Mouse (Mus musculus): ENCODE data around the gene Ugt1a9. TPM values are rescaled to one million over a fixed set of nuclear protein-coding genes. Genes with fewer than 3 reads are reported as not detected.

Ugt1a9 gene
- polyA plus RNA-seq, 1 experiment from 2014 or later = 0.32 TPM

DNA sequence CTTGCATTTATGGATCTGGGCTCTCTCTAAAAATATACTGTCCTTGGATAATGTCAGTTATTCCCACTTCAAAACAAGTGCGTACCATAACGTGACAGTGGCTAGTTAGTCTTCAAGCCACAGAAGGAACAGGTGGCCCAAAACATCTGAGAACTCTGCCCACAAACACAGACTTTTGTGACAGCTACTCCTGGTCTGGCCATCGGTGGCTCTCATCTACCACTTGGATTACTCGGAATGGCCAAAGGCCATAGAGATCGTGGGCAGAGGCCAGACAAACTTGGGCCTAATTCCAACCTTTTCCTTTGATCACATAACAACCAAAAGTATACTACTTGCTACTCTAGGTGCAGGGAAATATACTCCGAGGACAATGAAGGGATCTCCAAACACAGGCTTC is 197.5 kb downstream of the Ugt1a9 start:
- ChIA-PET CTCF (no interaction called here), POLR2A (no interaction called here)
- ATAC-seq = no peak
- TF ChIP-seq CTCF (IDR thresholded peaks at IDR 0.05) = no peak
- DNase-seq (ENCODE audit: low read depth, low spot score) = no peak
- no peaks in the 10 kb centered on the region for H3K27me3 ChIP-seq
- in situ Hi-C loops (cut with MboI; ENCODE audit: low pct_unique_long_range_greater_than_20kb) = no loop called here

Other genes with a start within 250 kb of the Ugt1a9 start
- gene Dgkd, start 217.5 kb upstream of the Ugt1a9 start, polyA plus RNA-seq (2021) = 47.6 TPM
- gene Usp40, start 62.2 kb upstream of the Ugt1a9 start, polyA plus RNA-seq (2021) = 29.5 TPM
- 0.14 TPM for gene Ugt1a10, start 15.4 kb upstream of the Ugt1a9 start, polyA plus RNA-seq (2021)
- gene Ugt1a8, start 17.0 kb downstream of the Ugt1a9 start, polyA plus RNA-seq (2021) = not detected
- gene Ugt1a7c, start 24.3 kb downstream of the Ugt1a9 start, polyA plus RNA-seq (2021) = 46.3 TPM
- 4.2 TPM for gene Ugt1a6b, start 32.5 kb downstream of the Ugt1a9 start, polyA plus RNA-seq (2021)
- gene Ugt1a6a, start 64.0 kb downstream of the Ugt1a9 start, polyA plus RNA-seq (2021) = 21.3 TPM
- not detected for gene Ugt1a5, start 95.2 kb downstream of the Ugt1a9 start, polyA plus RNA-seq (2021)
- 5.6 TPM for gene Ugt1a2, start 129.8 kb downstream of the Ugt1a9 start, polyA plus RNA-seq (2021)
- gene Dnajb3, start 135.0 kb downstream of the Ugt1a9 start, polyA plus RNA-seq (2021) = not detected
- gene Ugt1a1, start 141.2 kb downstream of the Ugt1a9 start, polyA plus RNA-seq (2021) = 0.98 TPM
- gene Mroh2a, start 156.2 kb downstream of the Ugt1a9 start, polyA plus RNA-seq (2021) = 2.3 TPM
- 56.0 TPM for gene Hjurp, start 206.8 kb downstream of the Ugt1a9 start, polyA plus RNA-seq (2021)
- 0.01 TPM for gene Trpm8, start 206.9 kb downstream of the Ugt1a9 start, polyA plus RNA-seq (2021)

Measured in Patski (cell line).